Mouse (Mus musculus) left cerebral cortex, adult 2 months (tissue): ENCODE results near the gene Iqgap2. TPM values are rescaled to one million over a fixed set of nuclear protein-coding genes. Genes with fewer than 3 reads are reported as not detected.

ENCODE experiments used
- DNase-seq, 2 experiments: peaks; one replicate each; pipeline ENCODE4 v3.0.0; 2021 to 2022; ENCODE audit warnings: low spot score in 2 of 2, mixed read lengths in 1 of 2; ENCODE audit errors: extremely low spot score in 1 of 2
- H3K27ac ChIP-seq: fragments of 200-600 bp; 2 replicates; pipeline ENCODE4 v1.8.1; 2022
- H3K4me3 ChIP-seq: fragments of 200-600 bp; 2 replicates; pipeline ENCODE4 v1.8.1; 2022
- CTCF ChIP-seq: fragments of 200-600 bp; IDR thresholded peaks from 2 replicates; pipeline ENCODE4 v1.8.1; 2022; ENCODE audit warnings: antibody characterized with exemption, mild to moderate bottlenecking, moderate library complexity
- intact Hi-C: fragments of 180-260 bp; cut with DNase I; formaldehyde crosslinking; loops from one replicate; pipeline ENCODE4 v1.15.1; 2025
- total RNA-seq, 2 experiments: library from RNA; stranded (reverse); gene quantifications; 2 replicates each; pipeline ENCODE4 v1.2.3; 2021

Iqgap2 gene
- total RNA-seq, 2 experiments from 2014 or later, result 19.1 to 21.5 TPM

DNA sequence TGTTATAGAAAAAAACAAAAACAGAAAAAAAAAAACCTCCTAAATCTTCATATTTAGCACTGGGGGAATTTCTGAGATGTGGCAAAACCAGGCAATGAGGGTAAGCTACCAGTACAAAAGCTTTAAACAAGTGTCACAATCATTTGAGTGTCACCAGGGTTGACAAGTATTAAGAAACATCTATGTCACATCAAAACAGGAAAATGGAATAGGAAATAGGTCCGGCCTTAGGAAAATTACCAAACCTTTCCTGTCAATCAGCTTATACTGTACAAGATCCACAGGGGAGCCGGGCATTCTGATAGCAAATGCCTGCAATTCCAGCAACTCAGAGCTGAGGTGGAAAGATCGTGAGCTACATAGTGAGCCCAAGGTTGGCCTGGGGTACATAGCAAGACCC lies 46.8 kb downstream of the Iqgap2 start:
- intact Hi-C loops, result no loop called here
- TF ChIP-seq CTCF, result no peak
- H3K27ac ChIP-seq, result no peak overlapping the region
- DNase-seq, result no peak
- no peak overlapping the region for H3K4me3 ChIP-seq

DNA sequence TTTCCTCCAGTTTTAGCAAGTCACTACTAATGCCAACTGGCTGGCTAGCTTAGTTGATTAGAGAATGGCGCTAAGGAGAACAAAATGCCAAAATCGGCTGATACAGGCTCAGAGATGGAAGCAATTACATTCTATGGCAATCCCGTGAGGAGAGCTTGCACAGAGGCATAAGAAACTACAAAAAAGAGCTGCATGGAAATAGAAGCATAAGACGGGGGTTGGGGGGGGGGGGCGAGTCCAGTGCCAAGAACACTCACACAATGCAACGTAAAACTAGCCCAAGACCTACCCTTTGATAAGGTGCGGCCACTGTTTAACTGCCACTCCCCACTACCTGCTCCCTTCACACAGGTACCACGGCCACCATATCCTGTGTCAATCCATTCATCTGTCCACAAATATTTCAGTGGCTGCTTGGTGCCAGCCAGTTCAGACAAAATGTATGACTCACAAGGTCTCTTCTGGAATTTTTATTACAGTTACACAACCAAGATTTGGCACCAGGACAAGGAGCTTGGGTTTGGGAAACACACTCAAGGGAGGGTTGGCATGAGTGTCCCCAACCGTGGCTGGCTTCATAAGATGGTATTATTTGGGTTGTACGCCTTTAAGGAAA lies 48.2 kb downstream of the Iqgap2 start:
- TF ChIP-seq CTCF, result no peak
- H3K27ac ChIP-seq, result no peak overlapping the region
- no peak overlapping the region for H3K4me3 ChIP-seq
- DNase-seq, result peak in 1 of 2 experiments; percentile 13
- intact Hi-C loops, result no loop called here

GRCm38 (mm10) chr13:95842803-95843202 lies 48.9 kb downstream of the Iqgap2 start:
- DNase-seq, result no peak
- intact Hi-C loops, result no loop called here
- Histone ChIP-seq H3K27ac (no peak overlapping the region), H3K4me3 (no peak overlapping the region)
- TF ChIP-seq CTCF, result no peak

- no peak for TF ChIP-seq CTCF
These were observed 49.8 kb downstream of the Iqgap2 start for GRCm38 (mm10) chr13:95841946-95842345.

DNA sequence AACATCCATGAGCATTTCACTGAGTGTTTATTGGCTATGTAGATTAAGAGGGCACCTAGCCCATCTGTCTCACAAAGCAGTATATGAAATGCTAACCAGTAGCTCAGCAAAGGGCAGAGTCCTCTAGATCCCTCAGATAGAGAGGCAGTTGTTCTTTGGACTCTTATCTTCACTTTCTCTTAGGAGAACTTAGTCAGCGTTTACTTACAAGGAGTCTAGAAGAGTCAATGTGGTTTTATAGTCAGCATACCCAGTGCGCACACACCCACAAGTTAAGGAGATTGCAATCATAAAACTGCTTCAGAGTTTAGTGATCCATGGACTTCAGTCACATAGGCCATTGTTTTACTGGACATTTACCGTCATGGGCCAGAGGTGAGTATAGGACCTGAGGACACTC lies 54.8 kb downstream of the Iqgap2 start:
- Histone ChIP-seq H3K4me3 (no peak overlapping the region), H3K27ac (no peak overlapping the region)
- intact Hi-C loops, result no loop called here
- no peak for TF ChIP-seq CTCF
- no peak for DNase-seq

More at GRCm38 (mm10) chr13:95841946-95842345, 49.8 kb downstream of the Iqgap2 start:
- Histone ChIP-seq H3K27ac (no peak overlapping the region), H3K4me3 (no peak overlapping the region)
- intact Hi-C loops, result no loop called here
- DNase-seq, result no peak

DNA sequence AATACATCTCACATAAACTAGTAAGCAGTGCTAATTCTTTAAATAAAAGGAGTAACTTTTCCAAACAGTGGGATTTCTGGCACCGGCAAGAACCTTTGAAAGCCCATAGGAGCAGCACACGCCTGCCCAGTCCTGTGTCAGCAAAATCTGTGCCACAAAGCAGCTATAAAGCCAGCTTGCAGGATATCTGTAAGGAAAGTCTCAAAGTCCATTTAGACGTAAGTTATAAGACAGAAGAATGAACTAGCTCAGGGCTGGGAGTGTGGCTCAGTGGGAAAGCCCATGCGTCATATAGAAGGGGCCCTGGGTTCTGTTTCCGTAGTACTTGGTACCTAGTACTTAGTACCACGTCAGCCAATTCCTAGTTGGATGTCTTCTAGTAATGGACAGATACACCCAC lies 58.2 kb downstream of the Iqgap2 start:
- no peak for DNase-seq
- H3K4me3 ChIP-seq, result no peak overlapping the region
- intact Hi-C loops, result no loop called here
- no peak for TF ChIP-seq CTCF
- no peak overlapping the region for H3K27ac ChIP-seq

DNA sequence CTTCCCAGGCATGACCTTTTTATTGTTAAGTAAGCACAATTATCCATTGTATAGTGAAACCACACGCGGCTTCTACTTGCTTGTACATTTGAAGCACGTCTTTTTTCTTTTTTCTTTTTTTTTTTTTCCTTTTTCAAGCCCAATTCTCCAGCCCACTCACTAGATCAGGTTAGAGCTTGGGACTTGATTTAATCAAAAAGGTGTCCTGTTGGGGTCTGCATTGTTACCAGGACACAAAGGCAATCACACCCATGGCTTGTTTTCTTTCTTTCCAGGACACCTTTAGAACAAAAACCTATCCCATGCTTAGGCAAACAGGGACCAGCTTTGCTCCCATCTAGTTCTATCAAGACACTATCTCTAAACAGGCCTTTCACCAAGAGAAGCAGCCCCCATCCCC lies 59.0 kb downstream of the Iqgap2 start:
- intact Hi-C loops, result no loop called here
- TF ChIP-seq CTCF, result no peak
- DNase-seq, result no peak
- Histone ChIP-seq H3K27ac (no peak overlapping the region), H3K4me3 (no peak overlapping the region)

DNA sequence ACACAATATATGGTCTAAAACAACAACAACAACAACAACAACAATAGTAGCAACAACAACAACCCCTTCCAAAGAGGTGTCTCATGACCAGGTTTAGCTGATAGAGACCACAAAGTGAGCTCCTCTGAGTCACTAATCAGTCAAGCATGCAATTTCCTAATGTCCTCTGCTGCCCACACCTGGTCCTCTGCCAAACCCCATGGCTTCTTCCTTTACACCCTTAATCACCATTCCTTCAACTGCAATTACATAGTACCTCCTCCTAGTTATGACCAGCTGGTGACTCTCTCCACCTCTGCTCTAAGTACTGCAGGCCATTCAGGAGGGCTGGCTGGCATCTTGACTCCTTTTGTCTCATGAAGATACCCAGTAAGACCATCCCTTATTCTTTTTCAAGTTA lies 60.0 kb downstream of the Iqgap2 start:
- Histone ChIP-seq H3K27ac (no peak overlapping the region), H3K4me3 (no peak overlapping the region)
- intact Hi-C loops, result no loop called here
- no peak for DNase-seq
- TF ChIP-seq CTCF, result no peak

DNA sequence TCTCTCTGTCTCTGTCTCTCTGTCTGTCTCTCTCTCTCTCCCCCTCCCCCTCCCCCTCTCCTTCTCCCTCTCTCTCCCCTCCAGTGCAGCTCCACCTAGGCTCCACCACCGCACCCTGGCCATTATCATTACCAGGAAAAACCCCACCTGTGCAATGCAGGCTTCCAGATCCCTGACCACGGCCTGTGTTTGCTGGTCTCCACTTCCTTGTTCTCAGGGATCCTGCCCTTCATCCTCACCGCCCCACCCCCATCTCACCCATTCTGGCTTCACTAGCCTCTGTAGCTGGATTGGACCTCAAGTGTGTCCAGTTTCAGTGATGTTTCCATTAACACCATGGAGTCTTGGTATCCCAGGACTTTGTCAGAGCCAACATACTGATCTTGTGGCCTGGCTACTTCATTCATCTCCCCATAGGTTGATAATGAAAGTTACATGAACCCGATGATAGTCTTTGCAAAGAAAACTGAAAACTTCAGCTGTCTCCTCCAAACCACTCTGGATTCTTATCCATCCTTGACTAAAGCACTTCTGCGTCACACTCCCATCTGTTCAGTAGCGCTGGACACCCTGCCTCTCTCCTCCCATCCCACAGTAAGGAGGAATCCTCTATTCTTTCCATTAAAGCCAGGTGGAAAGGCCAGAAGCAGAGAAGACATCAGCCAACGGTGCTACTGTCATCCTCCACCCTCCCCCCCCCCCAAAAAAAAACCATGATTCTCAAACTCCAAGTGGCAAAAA lies 62.1 kb downstream of the Iqgap2 start:
- intact Hi-C loops, result no loop called here
- no peak for DNase-seq
- Histone ChIP-seq H3K27ac (no peak overlapping the region), H3K4me3 (no peak overlapping the region)
- TF ChIP-seq CTCF, result no peak

- no peak overlapping the region for H3K4me3 ChIP-seq
- TF ChIP-seq CTCF, result no peak
- intact Hi-C loops, result no loop called here
- no peak for DNase-seq
- no peak overlapping the region for H3K27ac ChIP-seq
These were observed 63.1 kb downstream of the Iqgap2 start for GRCm38 (mm10) chr13:95828616-95829015.

DNA sequence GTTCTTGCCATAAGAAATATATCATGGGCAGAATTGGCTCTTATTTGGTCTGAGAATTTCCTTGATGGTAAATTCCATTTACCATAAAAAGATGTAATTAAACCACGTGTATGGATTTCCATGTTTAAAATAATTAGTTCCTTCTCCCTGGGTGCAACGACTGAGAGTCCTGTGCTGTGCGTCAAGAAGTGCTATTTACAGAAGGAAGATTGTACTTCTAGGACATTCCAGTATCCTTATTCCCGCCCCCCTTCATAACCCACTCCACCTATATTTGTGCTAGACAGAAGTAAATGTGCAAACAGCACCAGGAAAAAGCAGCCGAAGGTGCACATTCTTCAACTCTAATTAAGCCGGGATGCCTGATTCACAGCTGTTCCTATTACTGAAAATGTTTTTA lies 65.5 kb downstream of the Iqgap2 start:
- no peak overlapping the region for H3K4me3 ChIP-seq
- DNase-seq, result no peak

GRCm38 (mm10) chr13:95822918-95823317 lies 68.8 kb downstream of the Iqgap2 start:
- Histone ChIP-seq H3K4me3 (no peak overlapping the region), H3K27ac (peak overlapping the region; percentile 73)
- intact Hi-C loops, result loop anchor here (1.0 kb wide), 1 partner anchor 127 kb away; the partner anchor contains the start of gene F2rl2
- peak in 1 of 2 experiments; percentile 43 for DNase-seq
- TF ChIP-seq CTCF, result no peak

More for the DNA sequence above, 65.5 kb downstream of the Iqgap2 start:
- intact Hi-C loops, result no loop called here
- no peak for TF ChIP-seq CTCF
- H3K27ac ChIP-seq, result no peak overlapping the region
